Mouse (Mus musculus): Measurements from ENCODE around the gene Lrrc18. TPM values are rescaled to one million over a fixed set of nuclear protein-coding genes. Genes with fewer than 3 reads are reported as not detected.
A peak's percentile ranks its signal among the peaks of the same experiment; 100 is the strongest.

The Lrrc18 gene
- total and polyA plus RNA-seq, 2 experiments from 2014 or later, result 0.14 to 0.38 TPM

GRCm38 (mm10) chr14:32960481-32960880 lies 30.7 kb upstream of the Lrrc18 start:
- Histone ChIP-seq H3K4me3 (ENCODE audit: low read depth, low read length) (no peak overlapping the region), H3K4me2 (ENCODE audit: low read depth, low read length) (no peak overlapping the region), H3K36me3 (replicated peaks; ENCODE audit: control insufficient read depth, insufficient read depth, low read length) (no peaks in the 10 kb centered on the region), H3K27me3 (ENCODE audit: control insufficient read depth, insufficient read depth, low read length) (no peaks in the 10 kb centered on the region), H3K4me1 (ENCODE audit: control insufficient read depth, insufficient read depth) (peaks cover 43% of the 10 kb centered on the region), H3K9me3 (replicated peaks; ENCODE audit: control insufficient read depth, low read length) (no peaks in the 10 kb centered on the region), H3K9ac (replicated peaks; ENCODE audit: low read depth, low read length) (no peak overlapping the region), H3K27ac (ENCODE audit: low read depth) (no peak overlapping the region)
- DNase-seq (ENCODE audit: low spot score), result peak; percentile 63
- WGBS, result 38% methylated on average over 5 of the region's 5 CpGs
- ATAC-seq (ENCODE audit: insufficient read depth, low read depth), result no peak
- peak; percentile 91 for TF ChIP-seq CTCF (IDR thresholded peaks at IDR 0.05; ENCODE audit: low read depth)
- TF ChIP-seq EP300 (IDR thresholded peaks at IDR 0.05; ENCODE audit: low read depth), result no peak

GRCm38 (mm10) chr14:32964742-32965141 lies 26.4 kb upstream of the Lrrc18 start:
- H3K4me2 ChIP-seq (ENCODE audit: low read depth, low read length), result no peak overlapping the region

GRCm38 (mm10) chr14:32970700-32971099 lies 20.5 kb upstream of the Lrrc18 start:
- 83% methylated on average over 9 of the region's 9 CpGs for WGBS
- TF ChIP-seq EP300 (IDR thresholded peaks at IDR 0.05; ENCODE audit: low read depth) (no peak), CTCF (IDR thresholded peaks at IDR 0.05; ENCODE audit: low read depth) (no peak)

More at GRCm38 (mm10) chr14:32964742-32965141, 26.4 kb upstream of the Lrrc18 start:
- ATAC-seq (ENCODE audit: insufficient read depth, low read depth) (no peak), DNase-seq (ENCODE audit: low spot score) (no peak)
- TF ChIP-seq CTCF (IDR thresholded peaks at IDR 0.05; ENCODE audit: low read depth) (no peak), EP300 (IDR thresholded peaks at IDR 0.05; ENCODE audit: low read depth) (no peak)
- H3K4me3 ChIP-seq (ENCODE audit: low read depth, low read length), result no peak overlapping the region
- H3K9me3 ChIP-seq (replicated peaks; ENCODE audit: control insufficient read depth, low read length), result no peaks in the 10 kb centered on the region
- H3K27me3 ChIP-seq (ENCODE audit: control insufficient read depth, insufficient read depth, low read length), result no peaks in the 10 kb centered on the region
- no peaks in the 10 kb centered on the region for H3K36me3 ChIP-seq (replicated peaks; ENCODE audit: control insufficient read depth, insufficient read depth, low read length)
- no peak overlapping the region for H3K9ac ChIP-seq (replicated peaks; ENCODE audit: low read depth, low read length)
- no peak overlapping the region for H3K27ac ChIP-seq (ENCODE audit: low read depth)
- 0 out of 2 replicates have a peak, but pooled peaks cover 10% of the 10 kb centered on the region for H3K4me1 ChIP-seq (ENCODE audit: control insufficient read depth, insufficient read depth)
- WGBS, result 83% methylated on average over 10 of the region's 10 CpGs

DNA sequence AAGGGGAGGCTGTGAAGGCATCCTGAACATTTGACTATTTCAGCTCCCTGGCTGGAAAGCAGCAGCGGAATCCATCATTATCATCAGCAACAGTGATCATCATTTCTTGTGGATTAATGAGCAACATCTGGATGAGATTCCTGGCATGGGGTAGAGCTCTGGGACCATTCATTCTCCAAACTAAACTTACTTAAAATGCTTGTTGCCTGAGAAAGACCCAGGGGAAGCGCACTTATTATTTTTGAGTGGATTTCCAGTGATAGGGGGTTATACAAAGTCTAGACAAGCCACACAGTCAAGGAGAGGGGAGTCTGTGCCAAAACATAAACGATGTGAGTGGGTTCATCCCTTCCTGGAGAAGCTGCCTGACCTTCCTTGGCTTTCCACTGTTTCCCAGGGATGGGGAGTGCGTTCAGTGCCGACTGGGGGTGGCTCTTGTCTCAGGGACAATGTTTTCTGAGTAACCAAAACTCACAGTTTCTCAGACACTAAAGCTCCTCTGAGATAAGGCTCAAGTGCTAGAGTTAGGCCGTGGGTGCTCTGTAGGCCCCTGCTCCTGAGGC lies 6.9 kb upstream of the Lrrc18 start:
- H3K27ac ChIP-seq (ENCODE audit: low read depth), result no peak overlapping the region
- no peak for ATAC-seq (ENCODE audit: insufficient read depth, low read depth)
- no peak overlapping the region for H3K4me2 ChIP-seq (ENCODE audit: low read depth, low read length)
- no peak overlapping the region for H3K4me3 ChIP-seq (ENCODE audit: low read depth, low read length)
- H3K36me3 ChIP-seq (replicated peaks; ENCODE audit: control insufficient read depth, insufficient read depth, low read length), result no peaks in the 10 kb centered on the region
- H3K4me1 ChIP-seq (ENCODE audit: control insufficient read depth, insufficient read depth), result no peaks in the 10 kb centered on the region
- DNase-seq (ENCODE audit: low spot score), result no peak
- H3K9me3 ChIP-seq (replicated peaks; ENCODE audit: control insufficient read depth, low read length), result no peaks in the 10 kb centered on the region
- 38% methylated on average over 6 of the region's 6 CpGs for WGBS
- TF ChIP-seq EP300 (IDR thresholded peaks at IDR 0.05; ENCODE audit: low read depth), result no peak
- no peak for TF ChIP-seq CTCF (IDR thresholded peaks at IDR 0.05; ENCODE audit: low read depth)
- no peaks in the 10 kb centered on the region for H3K27me3 ChIP-seq (ENCODE audit: control insufficient read depth, insufficient read depth, low read length)
- no peak overlapping the region for H3K9ac ChIP-seq (replicated peaks; ENCODE audit: low read depth, low read length)

More at GRCm38 (mm10) chr14:32970700-32971099, 20.5 kb upstream of the Lrrc18 start:
- Histone ChIP-seq H3K27ac (ENCODE audit: low read depth) (no peak overlapping the region), H3K4me3 (ENCODE audit: low read depth, low read length) (no peak overlapping the region), H3K36me3 (replicated peaks; ENCODE audit: control insufficient read depth, insufficient read depth, low read length) (no peaks in the 10 kb centered on the region), H3K9me3 (replicated peaks; ENCODE audit: control insufficient read depth, low read length) (no peaks in the 10 kb centered on the region), H3K9ac (replicated peaks; ENCODE audit: low read depth, low read length) (no peak overlapping the region), H3K27me3 (ENCODE audit: control insufficient read depth, insufficient read depth, low read length) (no peaks in the 10 kb centered on the region), H3K4me2 (ENCODE audit: low read depth, low read length) (no peak overlapping the region), H3K4me1 (ENCODE audit: control insufficient read depth, insufficient read depth) (no peaks in the 10 kb centered on the region)
- DNase-seq (ENCODE audit: low spot score), result no peak
- ATAC-seq (ENCODE audit: insufficient read depth, low read depth), result no peak

DNA sequence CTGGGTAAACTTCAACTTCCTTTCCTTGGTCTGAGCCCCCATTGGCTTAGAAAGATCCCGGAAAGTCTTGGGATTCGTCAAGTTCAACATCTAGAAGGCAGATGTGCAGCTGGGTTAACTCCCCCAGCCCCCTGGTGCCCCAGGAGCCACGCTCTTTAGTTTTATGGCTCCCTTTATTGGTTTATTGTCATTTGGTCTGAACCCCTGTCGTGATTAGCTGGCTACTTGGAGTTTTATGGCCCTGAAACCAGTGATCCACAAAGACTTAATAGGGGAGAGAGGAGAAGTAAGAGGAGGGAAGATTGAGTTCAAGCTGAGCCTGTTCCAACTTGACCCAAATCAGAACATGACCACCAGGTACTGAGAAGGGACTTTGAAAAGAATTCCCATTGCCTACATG lies 4.5 kb upstream of the Lrrc18 start:
- Histone ChIP-seq H3K9ac (replicated peaks; ENCODE audit: low read depth, low read length) (no peak overlapping the region), H3K36me3 (replicated peaks; ENCODE audit: control insufficient read depth, insufficient read depth, low read length) (no peaks in the 10 kb centered on the region), H3K27ac (ENCODE audit: low read depth) (no peak overlapping the region), H3K4me1 (ENCODE audit: control insufficient read depth, insufficient read depth) (no peaks in the 10 kb centered on the region), H3K4me2 (ENCODE audit: low read depth, low read length) (no peak overlapping the region), H3K9me3 (replicated peaks; ENCODE audit: control insufficient read depth, low read length) (no peaks in the 10 kb centered on the region), H3K27me3 (ENCODE audit: control insufficient read depth, insufficient read depth, low read length) (no peaks in the 10 kb centered on the region), H3K4me3 (ENCODE audit: low read depth, low read length) (no peak overlapping the region)
- DNase-seq (ENCODE audit: low spot score) (no peak), ATAC-seq (ENCODE audit: insufficient read depth, low read depth) (no peak)
- WGBS, result 90% methylated on average over 4 of the region's 4 CpGs
- TF ChIP-seq CTCF (IDR thresholded peaks at IDR 0.05; ENCODE audit: low read depth) (no peak), EP300 (IDR thresholded peaks at IDR 0.05; ENCODE audit: low read depth) (no peak)

All from heart, postnatal 0 days (tissue).